Mouse (Mus musculus) forebrain, embryonic 15.5 days (tissue): ENCODE results near the gene Colgalt2. TPM values are rescaled to one million over a fixed set of nuclear protein-coding genes. Genes with fewer than 3 reads are reported as not detected.

Experiments used
- ATAC-seq: fragments of 200-750 bp; cut with Nextera tagmentation; replicated peaks from 2 replicates; pipeline ENCODE4 v1.8.0; 2017; ENCODE audit warnings: mild to moderate bottlenecking, moderate TSS enrichment, moderate library complexity
- H3K27ac ChIP-seq: fragments of 300-500 bp; sonication (generic); replicated peaks from 2 replicates; pipeline ENCODE4 v1.5.1; 2015; ENCODE audit warnings: mild to moderate bottlenecking, inconsistent platforms
- H3K27me3 ChIP-seq: fragments of 300-500 bp; sonication (generic); 2 replicates; pipeline ENCODE4 v1.6.1; 2015; ENCODE audit warnings: inconsistent platforms
- H3K36me3 ChIP-seq: fragments of 300-500 bp; sonication (generic); 2 replicates; pipeline ENCODE4 v1.6.1; 2015; ENCODE audit warnings: mild to moderate bottlenecking, inconsistent platforms
- H3K4me1 ChIP-seq: fragments of 300-500 bp; sonication (generic); 2 replicates; pipeline ENCODE4 v1.6.1; 2015; ENCODE audit warnings: inconsistent platforms
- H3K4me2 ChIP-seq: fragments of 300-500 bp; sonication (generic); replicated peaks from 2 replicates; pipeline ENCODE4 v1.6.1; 2015; ENCODE audit warnings: mild to moderate bottlenecking, inconsistent platforms
- H3K4me3 ChIP-seq: fragments of 300-500 bp; sonication (generic); 2 replicates; pipeline ENCODE4 v1.5.1; 2015; ENCODE audit warnings: mild to moderate bottlenecking, inconsistent platforms
- H3K9ac ChIP-seq: fragments of 300-500 bp; sonication (generic); replicated peaks from 2 replicates; pipeline ENCODE4 v1.6.1; 2015; ENCODE audit warnings: mild to moderate bottlenecking, inconsistent platforms
- H3K9me3 ChIP-seq: fragments of 300-500 bp; sonication (generic); 2 replicates; pipeline ENCODE4 v1.6.1; 2016; ENCODE audit warnings: inconsistent platforms
- WGBS: fragments of 180-500 bp; shearing (Covaris S2); methylation state at CpG from one replicate; pipeline ENCODE4 v1.1.7; 2015; ENCODE audit warnings: mixed read lengths; 5-methylcytosine and 5-hydroxymethylcytosine counted together
- polyA plus RNA-seq: library from polyadenylated mRNA; unstranded; fragments of >200 nt; fragmentation: Nextera tagmentation; extraction: Ambion mirVana; gene quantifications from 2 replicates; pipeline ENCODE4 v1.2.1, GENCODE M21; 2015

Gene Colgalt2
- polyA plus RNA-seq, 1 experiment from 2014 or later, result 2.7 TPM

GRCm38 (mm10) chr1:152398708-152399107, 922 bp upstream of the Colgalt2 start:
- Histone ChIP-seq H3K27me3 (peaks cover 6% of the 10 kb centered on the region; the same call in 1 of the 2 replicates), H3K4me1 (peaks cover 17% of the 10 kb centered on the region), H3K36me3 (no peaks in the 10 kb centered on the region), H3K27ac (no peak overlapping the region), H3K4me2 (no peak overlapping the region), H3K4me3 (no peak overlapping the region), H3K9me3 (no peaks in the 10 kb centered on the region), H3K9ac (no peak overlapping the region)
- WGBS, result 62% methylated on average over 1 of the region's 1 CpGs
- no peak for ATAC-seq

- Histone ChIP-seq H3K9ac (peak overlapping the region; percentile 56), H3K4me1 (peaks cover 17% of the 10 kb centered on the region), H3K27me3 (peaks cover 6% of the 10 kb centered on the region; the same call in 1 of the 2 replicates), H3K4me2 (peak overlapping the region; percentile 86), H3K4me3 (peak overlapping the region; percentile 56), H3K36me3 (no peaks in the 10 kb centered on the region), H3K27ac (no peak overlapping the region), H3K9me3 (no peaks in the 10 kb centered on the region)
- WGBS, result 7% methylated on average over 14 of the region's 14 CpGs
- ATAC-seq, result peak; percentile 59; the same call in 1 of the 2 replicates
Observed at GRCm38 (mm10) chr1:152400556-152401540, 1.2 kb downstream of the Colgalt2 start.

- Histone ChIP-seq H3K9ac (no peak overlapping the region), H3K4me1 (peaks cover 22% of the 10 kb centered on the region; the same call in 1 of the 2 replicates), H3K27me3 (no peaks in the 10 kb centered on the region), H3K4me2 (peak overlapping the region; percentile 24), H3K36me3 (no peaks in the 10 kb centered on the region), H3K27ac (no peak overlapping the region), H3K9me3 (peaks cover 2% of the 10 kb centered on the region; the same call in 1 of the 2 replicates), H3K4me3 (no peak overlapping the region)
- 40% methylated on average over 22 of the region's 22 CpGs for WGBS
- peak; percentile 41; the same call in 1 of the 2 replicates for ATAC-seq
Observed at GRCm38 (mm10) chr1:152407021-152407946, 7.7 kb downstream of the Colgalt2 start.

GRCm38 (mm10) chr1:152409356-152409755, 9.7 kb downstream of the Colgalt2 start:
- Histone ChIP-seq H3K27ac (no peak overlapping the region), H3K4me2 (no peak overlapping the region), H3K27me3 (no peaks in the 10 kb centered on the region), H3K4me1 (peaks cover 24% of the 10 kb centered on the region), H3K9ac (no peak overlapping the region), H3K9me3 (peaks cover 8% of the 10 kb centered on the region; the same call in 1 of the 2 replicates), H3K4me3 (no peak overlapping the region), H3K36me3 (no peaks in the 10 kb centered on the region)
- ATAC-seq, result no peak
- 83% methylated on average over 4 of the region's 4 CpGs for WGBS

GRCm38 (mm10) chr1:152410657-152411056, 11.0 kb downstream of the Colgalt2 start:
- Histone ChIP-seq H3K27me3 (no peaks in the 10 kb centered on the region), H3K4me3 (no peak overlapping the region), H3K27ac (no peak overlapping the region), H3K4me1 (peaks cover 26% of the 10 kb centered on the region), H3K4me2 (no peak overlapping the region), H3K9me3 (peaks cover 8% of the 10 kb centered on the region; the same call in 1 of the 2 replicates), H3K36me3 (no peaks in the 10 kb centered on the region), H3K9ac (no peak overlapping the region)
- ATAC-seq, result peak; percentile 80
- 61% methylated on average over 3 of the region's 3 CpGs for WGBS

GRCm38 (mm10) chr1:152413116-152413515, 13.5 kb downstream of the Colgalt2 start:
- Histone ChIP-seq H3K4me2 (no peak overlapping the region), H3K36me3 (no peaks in the 10 kb centered on the region), H3K9me3 (peaks cover 8% of the 10 kb centered on the region; the same call in 1 of the 2 replicates), H3K9ac (no peak overlapping the region), H3K4me1 (peaks cover 18% of the 10 kb centered on the region), H3K27ac (no peak overlapping the region), H3K27me3 (no peaks in the 10 kb centered on the region), H3K4me3 (no peak overlapping the region)
- 94% methylated on average over 2 of the region's 2 CpGs for WGBS
- ATAC-seq, result no peak

- H3K36me3 ChIP-seq, result no peaks in the 10 kb centered on the region
- H3K27ac ChIP-seq, result no peak overlapping the region
- ATAC-seq, result no peak
- peaks cover 18% of the 10 kb centered on the region for H3K4me1 ChIP-seq
- WGBS, result 78% methylated on average over 1 of the region's 1 CpGs
- no peak overlapping the region for H3K4me2 ChIP-seq
- H3K9ac ChIP-seq, result no peak overlapping the region
- H3K9me3 ChIP-seq, result peaks cover 8% of the 10 kb centered on the region; the same call in 1 of the 2 replicates
- H3K27me3 ChIP-seq, result no peaks in the 10 kb centered on the region
- no peak overlapping the region for H3K4me3 ChIP-seq
Observed at GRCm38 (mm10) chr1:152413961-152414360, 14.3 kb downstream of the Colgalt2 start.

- WGBS, result 60% methylated on average over 10 of the region's 10 CpGs
- no peak overlapping the region for H3K4me3 ChIP-seq
- peaks cover 18% of the 10 kb centered on the region for H3K4me1 ChIP-seq
- no peaks in the 10 kb centered on the region for H3K36me3 ChIP-seq
- no peak overlapping the region for H3K27ac ChIP-seq
- H3K4me2 ChIP-seq, result no peak overlapping the region
- peak; percentile 53 for ATAC-seq
- H3K27me3 ChIP-seq, result no peaks in the 10 kb centered on the region
- peaks cover 8% of the 10 kb centered on the region; the same call in 1 of the 2 replicates for H3K9me3 ChIP-seq
- H3K9ac ChIP-seq, result no peak overlapping the region
Observed at GRCm38 (mm10) chr1:152414451-152414850, 14.8 kb downstream of the Colgalt2 start.

- H3K27ac ChIP-seq, result no peak overlapping the region
- H3K4me1 ChIP-seq, result peaks cover 4% of the 10 kb centered on the region
- 86% methylated on average over 13 of the region's 13 CpGs for WGBS
Observed at GRCm38 (mm10) chr1:152416306-152416904, 16.8 kb downstream of the Colgalt2 start.

GRCm38 (mm10) chr1:152417602-152418001, 18.0 kb downstream of the Colgalt2 start:
- Histone ChIP-seq H3K27ac (no peak overlapping the region), H3K4me3 (no peak overlapping the region), H3K4me1 (peaks cover 4% of the 10 kb centered on the region), H3K36me3 (no peaks in the 10 kb centered on the region), H3K4me2 (no peak overlapping the region), H3K27me3 (no peaks in the 10 kb centered on the region), H3K9ac (no peak overlapping the region), H3K9me3 (0 out of 2 replicates have a peak, but pooled peaks cover 3% of the 10 kb centered on the region)
- ATAC-seq, result no peak
- WGBS, result 58% methylated on average over 5 of the region's 5 CpGs

More at GRCm38 (mm10) chr1:152416306-152416904, 16.8 kb downstream of the Colgalt2 start:
- Histone ChIP-seq H3K4me3 (no peak overlapping the region), H3K4me2 (no peak overlapping the region), H3K36me3 (no peaks in the 10 kb centered on the region), H3K9me3 (peaks cover 8% of the 10 kb centered on the region; the same call in 1 of the 2 replicates), H3K9ac (no peak overlapping the region), H3K27me3 (no peaks in the 10 kb centered on the region)
- ATAC-seq, result no peak

GRCm38 (mm10) chr1:152422295-152422694, 22.7 kb downstream of the Colgalt2 start:
- WGBS, result 66% methylated on average over 3 of the region's 3 CpGs
- no peak overlapping the region for H3K4me3 ChIP-seq
- no peak overlapping the region for H3K9ac ChIP-seq
- no peaks in the 10 kb centered on the region for H3K4me1 ChIP-seq
- H3K27me3 ChIP-seq, result no peaks in the 10 kb centered on the region
- no peak for ATAC-seq
- H3K4me2 ChIP-seq, result no peak overlapping the region
- no peaks in the 10 kb centered on the region for H3K36me3 ChIP-seq
- no peak overlapping the region for H3K27ac ChIP-seq
- no peaks in the 10 kb centered on the region for H3K9me3 ChIP-seq
